Mouse (Mus musculus) liver, embryonic 14.5 days (tissue): ENCODE data around the gene Hnrnpa3.

Source experiments
- CTCF ChIP-seq: IDR thresholded peaks from 2 replicates; pipeline ENCODE4 v1.5.1; 2016; ENCODE audit warnings: antibody characterized with exemption, low read depth, control low read depth
- EP300 ChIP-seq: IDR thresholded peaks from 2 replicates; pipeline ENCODE4 v1.6.1; 2016; ENCODE audit warnings: antibody characterized with exemption, low read depth

DNA sequence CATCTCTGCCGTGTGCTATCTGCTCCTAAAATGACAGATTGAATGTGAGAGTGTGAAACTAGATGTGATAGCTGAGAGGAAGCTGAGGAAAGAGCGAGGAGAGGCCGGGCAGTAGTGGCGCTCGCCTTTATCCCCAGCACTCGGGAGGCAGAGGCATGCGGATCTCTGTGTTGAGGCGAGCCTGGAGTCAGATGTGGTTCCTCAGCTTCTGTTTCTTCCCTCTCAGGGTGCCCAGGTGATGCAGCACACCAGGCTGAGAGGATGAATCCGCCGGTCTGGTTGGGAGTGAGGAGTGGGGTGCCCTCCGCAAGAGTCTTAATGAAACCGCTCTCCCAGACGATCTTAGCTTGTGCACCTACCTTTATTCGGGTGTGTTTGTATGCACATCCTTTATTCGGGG is 49.1 kb upstream of the Hnrnpa3 start:
- TF ChIP-seq EP300 (no peak), CTCF (no peak)
